Mouse (Mus musculus) midbrain, embryonic 13.5 days (tissue): ENCODE measurements at regions not wholly inside any gene's neighbourhood (a gene's known extent, or its start where the extent isn't known, plus 50 kb on each side); places are given as distances from the start of the nearest gene placed in this dataset.

Source experiments
- ATAC-seq: fragments of 200-750 bp; cut with Nextera tagmentation; 2 replicates; pipeline ENCODE4 v1.8.0; 2017; ENCODE audit warnings: mild to moderate bottlenecking, moderate TSS enrichment, moderate library complexity
- H3K27ac ChIP-seq: fragments of 300-500 bp; sonication (generic); 2 replicates; pipeline ENCODE4 v1.5.1; 2015; ENCODE audit warnings: inconsistent platforms, mild to moderate bottlenecking, moderate library complexity
- H3K27me3 ChIP-seq: fragments of 300-500 bp; sonication (generic); 2 replicates; pipeline ENCODE4 v1.6.1; 2015; ENCODE audit warnings: mild to moderate bottlenecking, inconsistent platforms
- H3K36me3 ChIP-seq: fragments of 300-500 bp; sonication (generic); 2 replicates; pipeline ENCODE4 v1.6.1; 2015; ENCODE audit warnings: mild to moderate bottlenecking, inconsistent platforms
- H3K4me1 ChIP-seq: fragments of 300-500 bp; sonication (generic); replicated peaks from 2 replicates; pipeline ENCODE4 v1.6.1; 2015; ENCODE audit warnings: inconsistent platforms
- H3K4me2 ChIP-seq: fragments of 300-500 bp; sonication (generic); replicated peaks from 2 replicates; pipeline ENCODE4 v1.6.1; 2015; ENCODE audit warnings: moderate library complexity, mild to moderate bottlenecking, inconsistent platforms
- H3K4me3 ChIP-seq: fragments of 300-500 bp; sonication (generic); replicated peaks from 2 replicates; pipeline ENCODE4 v1.5.1; 2015; ENCODE audit warnings: mild to moderate bottlenecking, inconsistent platforms
- H3K9ac ChIP-seq: fragments of 300-500 bp; sonication (generic); replicated peaks from 2 replicates; pipeline ENCODE4 v1.6.1; 2015; ENCODE audit warnings: mild to moderate bottlenecking, inconsistent platforms
- H3K9me3 ChIP-seq: fragments of 300-500 bp; sonication (generic); 2 replicates; pipeline ENCODE4 v1.6.1; 2016; ENCODE audit warnings: mild to moderate bottlenecking, inconsistent platforms
- WGBS: fragments of 180-500 bp; shearing (Covaris S2); methylation state at CpG from one replicate; pipeline ENCODE4 v1.1.7; 2015; 5-methylcytosine and 5-hydroxymethylcytosine counted together

- H3K27me3 ChIP-seq: no peaks in the 10 kb centered on the region
- no peak overlapping the region for H3K27ac ChIP-seq
- no peaks in the 10 kb centered on the region for H3K4me1 ChIP-seq
- H3K9ac ChIP-seq: no peak overlapping the region
- ATAC-seq: no peak
- H3K36me3 ChIP-seq: no peaks in the 10 kb centered on the region
- 98% methylated on average over 2 of the region's 2 CpGs for WGBS
- H3K9me3 ChIP-seq: no peaks in the 10 kb centered on the region
- H3K4me2 ChIP-seq: no peak overlapping the region
- H3K4me3 ChIP-seq: no peak overlapping the region
These were observed 2412.7 kb upstream of the Gm7489 start for GRCm38 (mm10) chr15:51472049-51472448.

DNA sequence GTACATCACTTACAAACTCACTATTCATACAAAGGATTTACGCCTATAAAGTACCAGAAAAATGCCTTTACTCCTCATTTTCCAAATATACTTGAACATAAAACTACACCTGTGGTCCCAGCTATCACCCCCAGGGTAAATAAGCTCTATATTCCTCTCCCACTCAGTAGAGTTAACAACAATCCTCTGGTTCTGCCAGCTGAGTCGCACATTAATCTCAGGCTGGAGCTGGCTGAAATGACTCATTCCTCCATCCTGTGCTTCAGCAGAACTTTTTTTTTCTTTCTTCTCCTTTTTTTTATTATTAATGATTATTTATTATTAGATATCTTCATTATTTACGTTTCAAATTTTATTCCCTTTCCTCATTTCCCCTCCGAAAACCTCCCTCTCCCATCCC, 2402.8 kb upstream of the Gm7489 start:
- ATAC-seq: no peak
- no peak overlapping the region for H3K4me2 ChIP-seq
- H3K9ac ChIP-seq: no peak overlapping the region
- no peaks in the 10 kb centered on the region for H3K4me1 ChIP-seq
- no peak overlapping the region for H3K4me3 ChIP-seq
- no peaks in the 10 kb centered on the region for H3K36me3 ChIP-seq
- H3K27ac ChIP-seq: no peak overlapping the region
- no peaks in the 10 kb centered on the region for H3K27me3 ChIP-seq
- H3K9me3 ChIP-seq: no peaks in the 10 kb centered on the region
- WGBS: 94% methylated on average over 4 of the region's 4 CpGs

DNA sequence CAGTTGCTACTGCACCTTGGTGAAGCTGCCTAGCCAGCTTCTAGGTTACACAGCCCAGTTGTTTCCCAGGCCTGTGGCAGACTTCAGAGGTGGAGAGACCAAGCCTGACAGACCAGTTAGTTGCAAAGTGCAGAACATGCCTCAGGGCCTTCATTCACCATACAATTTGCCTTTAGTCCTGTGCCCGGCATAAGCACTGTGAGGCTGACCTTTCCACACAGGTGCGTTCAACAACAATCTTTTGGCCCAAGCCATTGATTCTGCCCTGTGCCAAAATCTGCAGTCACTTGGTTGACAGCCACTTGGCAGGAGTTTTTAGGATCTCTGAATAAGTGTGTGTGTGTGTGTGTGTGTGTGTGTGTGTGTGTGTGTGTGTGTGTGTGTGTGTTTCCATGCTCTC, 2400.5 kb upstream of the Gm7489 start:
- 93% methylated on average over 2 of the region's 2 CpGs for WGBS
- H3K4me3 ChIP-seq: no peak overlapping the region
- no peak overlapping the region for H3K27ac ChIP-seq

GRCm38 (mm10) chr15:51485554-51485953, 2399.2 kb upstream of the Gm7489 start:
- no peaks in the 10 kb centered on the region for H3K4me1 ChIP-seq
- ATAC-seq: no peak
- WGBS: 73% methylated on average over 2 of the region's 2 CpGs

More for the DNA sequence above, 2400.5 kb upstream of the Gm7489 start:
- no peaks in the 10 kb centered on the region for H3K4me1 ChIP-seq
- no peaks in the 10 kb centered on the region for H3K27me3 ChIP-seq
- no peak for ATAC-seq
- no peaks in the 10 kb centered on the region for H3K36me3 ChIP-seq
- no peak overlapping the region for H3K9ac ChIP-seq
- H3K9me3 ChIP-seq: no peaks in the 10 kb centered on the region
- no peak overlapping the region for H3K4me2 ChIP-seq

DNA sequence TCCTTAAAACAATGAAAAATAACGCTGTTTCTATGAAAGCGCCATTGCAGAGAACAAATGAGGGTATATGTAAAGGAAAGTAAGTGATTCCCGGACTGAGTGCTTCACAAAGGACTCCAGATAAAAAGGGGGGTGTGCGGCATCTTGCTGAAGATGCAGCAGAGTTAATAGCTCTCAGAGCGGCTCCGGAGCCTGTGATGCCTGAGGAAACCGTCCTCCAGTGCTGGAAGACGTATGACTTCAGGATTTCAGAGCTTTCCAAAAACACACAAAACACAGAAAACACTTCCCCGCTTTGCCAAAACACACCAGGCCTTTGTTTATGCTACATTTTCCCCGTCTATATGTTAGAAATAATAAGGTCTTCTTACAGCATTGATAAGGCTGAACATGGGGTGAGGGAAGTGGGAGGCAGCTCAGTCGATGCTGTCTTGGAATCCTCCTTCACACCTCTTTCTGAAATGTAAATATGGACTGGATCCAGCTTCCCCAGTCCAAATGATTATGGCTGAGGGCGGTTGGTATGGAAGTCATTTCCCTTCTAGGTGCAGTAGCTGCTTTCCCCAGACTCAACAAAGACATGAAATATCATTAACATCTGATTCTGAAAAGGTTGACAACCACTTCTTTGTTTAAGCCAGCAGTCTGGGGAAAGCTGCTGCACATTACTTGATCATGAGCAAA, 2382.5 kb upstream of the Gm7489 start:
- Histone ChIP-seq H3K36me3 (no peaks in the 10 kb centered on the region), H3K4me2 (no peak overlapping the region), H3K27ac (0 out of 2 replicates have a peak overlapping the region, but pooled peaks have one; percentile 39), H3K4me1 (peaks cover 7% of the 10 kb centered on the region), H3K9me3 (no peaks in the 10 kb centered on the region), H3K4me3 (no peak overlapping the region), H3K9ac (no peak overlapping the region), H3K27me3 (no peaks in the 10 kb centered on the region)
- 0 out of 2 replicates have a peak, but pooled peaks have one; percentile 14 for ATAC-seq
- WGBS: 74% methylated on average over 12 of the region's 12 CpGs

More at GRCm38 (mm10) chr15:51485554-51485953, 2399.2 kb upstream of the Gm7489 start:
- Histone ChIP-seq H3K27ac (no peak overlapping the region), H3K9ac (no peak overlapping the region), H3K4me2 (no peak overlapping the region), H3K9me3 (no peaks in the 10 kb centered on the region), H3K4me3 (no peak overlapping the region), H3K36me3 (no peaks in the 10 kb centered on the region), H3K27me3 (no peaks in the 10 kb centered on the region)

- H3K27me3 ChIP-seq: no peaks in the 10 kb centered on the region
- peak; percentile 73 for ATAC-seq
- H3K9me3 ChIP-seq: no peaks in the 10 kb centered on the region
- H3K4me1 ChIP-seq: peaks cover 7% of the 10 kb centered on the region
- peak overlapping the region; percentile 15 for H3K4me3 ChIP-seq
- H3K4me2 ChIP-seq: peak overlapping the region; percentile 37
- no peak overlapping the region for H3K9ac ChIP-seq
- 20% methylated on average over 10 of the region's 10 CpGs for WGBS
- H3K36me3 ChIP-seq: no peaks in the 10 kb centered on the region
- peak overlapping the region; percentile 39; the same call in 1 of the 2 replicates for H3K27ac ChIP-seq
These were observed 2381.9 kb upstream of the Gm7489 start for GRCm38 (mm10) chr15:51502742-51503270.

DNA sequence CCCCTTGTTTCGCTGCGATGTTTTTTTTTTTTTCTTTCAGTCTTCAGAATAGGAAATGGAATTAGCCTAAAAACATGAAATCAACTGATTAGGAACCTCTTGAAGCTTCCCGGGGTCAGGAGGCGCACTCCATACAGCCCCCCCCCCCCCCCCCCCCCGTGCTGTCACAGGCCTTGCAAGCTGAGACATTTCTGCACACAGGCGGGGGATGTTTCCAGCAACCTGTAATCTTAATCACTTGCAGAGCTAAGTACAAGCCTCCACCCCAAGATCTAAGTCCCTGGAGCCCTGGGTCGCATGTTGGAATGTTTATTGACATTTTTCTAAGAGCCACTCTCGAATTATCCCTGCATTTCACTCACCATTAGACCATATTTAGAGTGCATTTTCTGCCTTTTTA, 2381.4 kb upstream of the Gm7489 start:
- no peak overlapping the region; the same call in 1 of the 2 replicates for H3K27ac ChIP-seq
- H3K9ac ChIP-seq: no peak overlapping the region
- peaks cover 7% of the 10 kb centered on the region for H3K4me1 ChIP-seq
- ATAC-seq: 0 out of 2 replicates have a peak, but pooled peaks have one; percentile 55
- no peaks in the 10 kb centered on the region for H3K9me3 ChIP-seq
- peak overlapping the region; percentile 37 for H3K4me2 ChIP-seq
- H3K36me3 ChIP-seq: no peaks in the 10 kb centered on the region
- 9% methylated on average over 7 of the region's 8 CpGs for WGBS
- peak overlapping the region; percentile 15; the same call in 1 of the 2 replicates for H3K4me3 ChIP-seq
- no peaks in the 10 kb centered on the region for H3K27me3 ChIP-seq

GRCm38 (mm10) chr15:51504016-51504760, 2380.5 kb upstream of the Gm7489 start:
- WGBS: 82% methylated on average over 11 of the region's 11 CpGs
- peaks cover 7% of the 10 kb centered on the region for H3K4me1 ChIP-seq
- H3K9ac ChIP-seq: no peak overlapping the region
- no peaks in the 10 kb centered on the region for H3K36me3 ChIP-seq
- ATAC-seq: no peak
- H3K4me2 ChIP-seq: no peak overlapping the region
- H3K9me3 ChIP-seq: no peaks in the 10 kb centered on the region
- no peak overlapping the region for H3K4me3 ChIP-seq
- no peaks in the 10 kb centered on the region for H3K27me3 ChIP-seq
- no peak overlapping the region for H3K27ac ChIP-seq

DNA sequence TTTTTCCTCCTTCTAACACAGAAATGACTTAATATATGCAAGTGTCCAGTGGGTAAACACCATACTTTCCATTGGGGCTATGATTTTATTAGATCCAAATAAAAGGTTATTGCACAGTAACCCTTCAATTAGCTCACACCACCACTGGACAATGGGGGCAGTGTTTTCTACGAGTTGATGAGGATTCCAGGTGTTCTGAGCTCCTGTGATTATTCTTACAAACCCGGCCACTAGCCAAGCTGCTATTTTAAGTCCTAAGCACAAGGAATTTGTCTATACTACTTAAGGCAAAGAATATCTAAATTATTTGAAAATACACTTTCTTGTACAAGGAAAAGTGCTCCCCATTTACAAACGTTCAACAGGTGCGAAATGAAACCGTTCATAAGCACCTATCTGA, 2379.9 kb upstream of the Gm7489 start:
- Histone ChIP-seq H3K9me3 (no peaks in the 10 kb centered on the region), H3K4me3 (no peak overlapping the region)
- WGBS: 86% methylated on average over 5 of the region's 5 CpGs

GRCm38 (mm10) chr15:51507126-51507525, 2377.6 kb upstream of the Gm7489 start:
- ATAC-seq: no peak
- Histone ChIP-seq H3K27me3 (no peaks in the 10 kb centered on the region), H3K9ac (no peak overlapping the region), H3K4me3 (no peak overlapping the region), H3K36me3 (no peaks in the 10 kb centered on the region), H3K27ac (no peak overlapping the region), H3K4me1 (peaks cover 13% of the 10 kb centered on the region), H3K4me2 (no peak overlapping the region), H3K9me3 (no peaks in the 10 kb centered on the region)
- 94% methylated on average over 2 of the region's 2 CpGs for WGBS

More for the DNA sequence above, 2379.9 kb upstream of the Gm7489 start:
- Histone ChIP-seq H3K27me3 (no peaks in the 10 kb centered on the region), H3K4me2 (no peak overlapping the region), H3K27ac (no peak overlapping the region), H3K36me3 (no peaks in the 10 kb centered on the region), H3K4me1 (peaks cover 7% of the 10 kb centered on the region), H3K9ac (no peak overlapping the region)
- no peak for ATAC-seq

DNA sequence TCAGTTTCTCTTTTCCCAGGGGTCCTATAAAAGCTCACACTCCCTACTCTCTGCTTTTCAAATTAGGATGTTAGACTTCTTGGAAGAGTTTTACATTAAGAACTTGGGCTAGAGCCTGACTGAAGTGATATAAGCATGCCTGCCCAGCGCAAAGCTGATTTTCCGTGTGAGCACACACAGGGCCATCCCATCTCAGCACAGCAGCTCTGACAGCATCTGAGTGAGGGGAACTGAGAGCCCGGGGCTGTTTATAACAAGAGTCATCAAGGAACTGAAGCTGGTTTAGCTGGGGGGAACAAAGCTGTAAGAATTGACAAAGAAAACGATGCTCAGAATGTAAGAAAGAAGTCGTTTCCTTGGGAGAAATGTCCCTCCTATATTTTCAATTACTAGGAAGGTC, 2373.4 kb upstream of the Gm7489 start:
- Histone ChIP-seq H3K27ac (0 out of 2 replicates have a peak overlapping the region, but pooled peaks have one; percentile 25), H3K4me3 (no peak overlapping the region), H3K4me2 (no peak overlapping the region), H3K9ac (no peak overlapping the region), H3K36me3 (no peaks in the 10 kb centered on the region), H3K27me3 (no peaks in the 10 kb centered on the region), H3K4me1 (peaks cover 6% of the 10 kb centered on the region; the same call in 1 of the 2 replicates), H3K9me3 (no peaks in the 10 kb centered on the region)
- WGBS: 19% methylated on average over 5 of the region's 5 CpGs
- ATAC-seq: 0 out of 2 replicates have a peak, but pooled peaks have one; percentile 24

- ATAC-seq: no peak
- Histone ChIP-seq H3K9ac (no peak overlapping the region), H3K27ac (no peak overlapping the region), H3K4me1 (no peaks in the 10 kb centered on the region), H3K4me2 (no peak overlapping the region), H3K9me3 (no peaks in the 10 kb centered on the region), H3K36me3 (no peaks in the 10 kb centered on the region), H3K4me3 (no peak overlapping the region), H3K27me3 (no peaks in the 10 kb centered on the region)
- 62% methylated on average over 5 of the region's 5 CpGs for WGBS
These were observed 2348.4 kb upstream of the Gm7489 start for GRCm38 (mm10) chr15:51536317-51536716.
